Mouse (Mus musculus): ENCODE results near the gene Acr.

The Acr gene

GRCm38 (mm10) chr15:89568114-89568513 lies at the start of gene Acr:
Gene Acr, plus strand, starts transcription at chr15:89568326.
- no peak for ATAC-seq (ENCODE audit: insufficient number of reproducible peaks, low FRiP score, low TSS enrichment)

- ATAC-seq (ENCODE audit: insufficient number of reproducible peaks, low FRiP score, low TSS enrichment) = peak; percentile 39; the same call in 1 of the 2 replicates
Measured at GRCm38 (mm10) chr15:89521951-89522350, 46.2 kb upstream of the Acr start.

DNA sequence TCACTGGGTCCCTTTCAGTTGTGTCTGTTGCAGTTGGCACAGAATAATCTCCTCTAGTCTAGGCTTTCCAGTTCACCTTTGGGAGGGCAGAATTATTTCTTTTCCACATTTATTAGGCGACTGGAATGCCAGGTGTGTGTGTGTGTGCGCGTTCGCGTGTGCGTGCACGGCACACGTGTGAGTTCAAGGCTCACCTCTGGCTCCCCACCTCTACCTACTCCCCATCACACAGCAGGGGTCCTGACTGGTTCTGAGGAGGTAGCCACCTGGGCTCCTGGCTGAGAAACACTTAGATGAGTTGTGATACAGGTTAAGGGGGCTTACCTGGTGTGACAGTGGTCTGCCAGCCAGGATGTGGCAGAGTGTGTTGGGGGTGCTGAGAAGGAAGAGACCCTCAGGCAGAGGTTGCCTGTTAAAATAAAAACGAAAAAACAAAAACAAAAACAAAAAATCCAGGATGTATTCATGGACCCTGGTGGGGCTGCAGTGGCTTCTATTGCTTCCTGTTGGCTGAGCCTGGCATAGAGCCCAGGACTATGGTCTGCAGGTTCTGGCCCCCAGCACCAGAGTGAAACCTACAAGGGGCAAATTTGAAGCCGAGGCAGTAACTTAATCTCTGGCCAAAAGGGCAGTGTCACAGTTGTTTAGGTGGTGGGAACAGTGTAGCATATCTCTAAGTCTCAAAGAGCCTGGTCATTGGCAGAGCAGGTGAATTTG lies 45.4 kb upstream of the Acr start:
- no peak for ATAC-seq (ENCODE audit: insufficient number of reproducible peaks, low FRiP score, low TSS enrichment)

DNA sequence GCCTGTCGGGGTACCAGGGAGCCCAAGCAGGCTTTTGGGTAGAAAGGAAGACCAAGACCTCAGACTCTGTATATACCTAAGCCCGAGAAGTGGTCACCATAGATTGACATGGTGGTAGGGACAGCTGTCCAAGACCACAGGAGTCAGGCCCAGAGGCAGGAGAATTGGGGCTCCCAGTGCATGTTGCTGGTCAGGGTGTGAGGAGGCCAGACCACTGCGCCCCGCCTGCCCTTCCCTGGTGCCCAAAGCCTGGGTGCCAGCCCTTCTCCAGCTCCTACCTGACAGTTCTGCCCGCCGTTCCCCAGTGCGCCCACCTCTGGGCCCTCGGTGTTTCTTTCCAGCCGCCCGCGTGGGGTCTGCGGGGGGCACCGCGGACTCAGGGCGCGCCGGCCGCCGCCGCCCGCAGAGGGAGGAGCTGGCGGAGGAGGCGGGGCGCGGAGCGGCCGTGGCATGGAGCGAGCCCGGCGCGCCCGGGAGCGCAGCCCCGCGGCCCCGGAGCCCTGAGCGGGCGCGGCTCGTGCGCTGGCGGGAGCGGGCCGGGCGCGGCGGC lies 44.8 kb upstream of the Acr start:
- 0 out of 2 replicates have a peak, but pooled peaks have one; percentile 10 for ATAC-seq (ENCODE audit: insufficient number of reproducible peaks, low FRiP score, low TSS enrichment)

DNA sequence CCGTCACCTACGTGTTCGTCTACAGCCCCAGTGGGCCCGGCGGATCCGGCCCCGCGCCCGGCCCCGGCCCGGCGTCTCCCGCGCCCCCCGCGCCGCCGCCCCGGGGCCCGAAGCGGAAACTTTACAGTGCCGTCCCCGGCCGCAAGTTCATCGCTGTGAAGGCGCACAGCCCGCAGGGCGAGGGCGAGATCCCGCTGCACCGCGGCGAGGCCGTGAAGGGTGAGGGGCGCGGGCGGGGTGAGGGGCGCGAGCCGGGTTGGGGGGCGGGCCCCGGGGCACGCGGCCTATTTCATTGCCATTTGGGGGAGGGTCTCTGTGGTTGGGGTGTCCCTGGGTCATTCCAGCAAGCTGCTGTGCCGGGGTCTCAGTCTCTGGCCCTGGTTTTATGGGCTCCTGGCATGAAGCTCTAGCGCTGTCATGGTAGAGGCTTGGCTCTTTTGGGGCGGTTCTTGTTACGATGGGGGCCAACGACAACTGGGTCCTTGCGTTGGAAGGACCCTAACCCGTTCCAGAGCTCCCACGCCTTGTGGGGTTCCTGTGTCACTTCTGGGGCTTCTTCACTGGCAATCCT lies 44.0 kb upstream of the Acr start:
- ATAC-seq (ENCODE audit: insufficient number of reproducible peaks, low FRiP score, low TSS enrichment) = no peak

DNA sequence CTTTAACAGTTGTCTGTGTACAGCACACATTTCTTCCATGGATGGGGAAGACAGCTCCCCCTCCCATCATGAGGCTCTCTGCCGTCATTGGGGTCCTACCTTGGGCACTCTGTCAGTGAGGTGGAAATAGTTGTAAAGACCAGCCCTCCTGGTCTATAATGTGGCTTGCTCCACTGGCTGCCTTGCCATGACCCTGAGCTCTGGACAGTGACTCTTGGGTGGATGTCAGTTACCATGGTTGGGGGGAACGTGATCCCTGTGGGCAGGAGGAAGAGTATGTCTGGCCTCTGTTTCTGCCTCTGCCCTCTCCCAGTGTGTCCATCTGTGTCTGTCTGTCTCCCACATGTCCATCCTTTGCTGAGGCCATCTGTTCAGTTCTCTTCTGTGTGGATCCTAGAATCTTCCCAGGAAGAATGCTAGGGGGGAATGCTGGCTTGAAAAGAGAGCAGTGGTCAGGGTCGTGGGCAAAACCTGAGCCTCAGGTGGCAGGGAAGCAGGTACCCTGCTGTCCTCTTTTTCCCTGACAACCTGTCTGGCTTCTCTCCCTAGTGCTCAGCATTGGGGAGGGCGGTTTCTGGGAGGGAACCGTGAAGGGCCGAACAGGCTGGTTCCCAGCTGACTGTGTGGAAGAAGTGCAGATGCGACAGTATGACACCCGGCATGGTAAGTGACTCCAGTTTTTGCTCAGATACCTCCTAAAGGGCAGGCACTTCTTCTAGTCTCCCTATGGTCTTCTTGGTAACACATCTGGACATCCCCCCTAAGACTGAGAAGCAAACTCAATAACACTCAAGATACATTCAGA lies 43.3 kb upstream of the Acr start:
- ATAC-seq (ENCODE audit: insufficient number of reproducible peaks, low FRiP score, low TSS enrichment) = 0 out of 2 replicates have a peak, but pooled peaks have one; percentile 11

DNA sequence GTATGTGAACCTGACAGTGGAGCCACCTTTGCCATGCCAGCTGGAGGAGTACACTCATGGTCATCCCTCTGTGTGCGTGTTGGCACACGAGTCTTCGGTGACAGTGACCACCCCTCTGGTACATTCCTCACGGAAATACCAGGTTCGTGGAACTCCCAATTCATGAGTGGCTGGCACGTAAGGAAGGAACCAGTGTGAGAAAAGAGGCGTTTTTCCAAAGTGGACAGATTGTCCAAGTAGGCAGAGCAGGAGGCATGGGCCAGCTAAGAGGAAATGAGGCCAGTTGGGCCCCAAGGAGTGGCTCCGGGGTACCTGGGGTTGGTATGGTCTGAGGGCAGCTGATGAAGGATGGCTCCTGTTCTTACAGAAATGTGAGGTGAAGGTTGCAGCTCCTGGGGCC lies 42.7 kb upstream of the Acr start:
- peak; percentile 66 for ATAC-seq (ENCODE audit: insufficient number of reproducible peaks, low FRiP score, low TSS enrichment)

GRCm38 (mm10) chr15:89525896-89526295 lies 42.2 kb upstream of the Acr start:
- no peak for ATAC-seq (ENCODE audit: insufficient number of reproducible peaks, low FRiP score, low TSS enrichment)

GRCm38 (mm10) chr15:89526776-89527325 lies 41.3 kb upstream of the Acr start:
- ATAC-seq (ENCODE audit: insufficient number of reproducible peaks, low FRiP score, low TSS enrichment) = no peak

DNA sequence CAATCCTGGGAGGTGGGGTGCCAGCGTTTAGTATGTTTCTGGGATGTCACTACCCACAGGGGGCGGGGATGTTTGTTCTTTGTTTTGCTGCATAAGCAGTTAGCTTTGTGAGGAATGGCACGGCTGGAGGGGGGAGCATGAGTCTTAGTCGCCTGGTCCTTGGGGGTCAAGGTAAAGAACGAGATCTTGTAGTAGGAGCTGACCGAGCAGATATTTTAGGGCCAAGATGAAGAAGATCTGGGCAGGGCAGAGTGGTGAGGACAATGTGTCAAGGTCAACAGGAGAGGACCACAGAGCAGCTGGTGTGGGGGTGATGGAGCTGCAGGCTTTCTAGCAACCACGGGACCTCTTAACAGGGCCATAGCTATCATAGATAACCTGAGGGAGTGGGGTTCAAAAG lies 40.7 kb upstream of the Acr start:
- ATAC-seq (ENCODE audit: insufficient number of reproducible peaks, low FRiP score, low TSS enrichment) = no peak

GRCm38 (mm10) chr15:89528201-89528850 lies 39.8 kb upstream of the Acr start:
- ATAC-seq (ENCODE audit: insufficient number of reproducible peaks, low FRiP score, low TSS enrichment) = no peak

DNA sequence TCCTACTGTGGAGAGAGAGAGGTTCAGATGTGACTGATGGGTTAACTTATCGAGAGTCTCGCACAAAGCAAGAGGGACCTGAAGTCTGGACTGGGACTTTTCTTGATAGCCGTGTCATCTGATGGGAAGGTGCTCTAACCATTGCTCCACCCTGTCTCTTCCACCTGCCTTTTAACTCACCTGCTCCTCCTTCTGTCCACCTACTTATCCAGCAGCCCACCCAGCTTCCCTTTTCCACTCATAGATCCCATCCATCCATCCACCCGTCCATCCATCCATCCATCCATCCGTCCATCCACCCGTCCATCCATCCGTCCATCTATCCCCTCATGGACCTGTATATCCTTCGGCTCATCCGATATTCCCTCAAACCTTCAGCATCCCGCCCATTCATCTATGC lies 39.2 kb upstream of the Acr start:
- no peak for ATAC-seq (ENCODE audit: insufficient number of reproducible peaks, low FRiP score, low TSS enrichment)

DNA sequence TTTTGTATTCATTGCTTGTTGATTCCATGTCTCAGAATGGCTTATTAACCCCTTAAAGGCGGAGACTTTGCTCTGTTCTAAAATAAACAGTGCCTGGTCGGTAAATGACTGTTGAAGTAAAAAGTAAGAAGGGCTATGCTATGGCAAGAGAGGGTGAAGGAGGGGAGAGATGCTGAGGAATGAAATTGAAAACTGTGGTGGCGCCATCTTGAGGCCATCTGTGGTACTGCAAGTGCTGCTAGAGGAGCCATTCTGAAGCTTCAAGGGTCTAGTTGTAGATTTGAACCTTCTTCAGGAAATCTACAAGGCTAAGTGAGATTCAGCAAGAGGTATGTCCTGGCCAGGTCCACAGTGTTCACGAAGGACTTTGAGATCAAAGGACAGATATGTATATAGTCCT lies 37.8 kb upstream of the Acr start:
- no peak for ATAC-seq (ENCODE audit: insufficient number of reproducible peaks, low FRiP score, low TSS enrichment)

DNA sequence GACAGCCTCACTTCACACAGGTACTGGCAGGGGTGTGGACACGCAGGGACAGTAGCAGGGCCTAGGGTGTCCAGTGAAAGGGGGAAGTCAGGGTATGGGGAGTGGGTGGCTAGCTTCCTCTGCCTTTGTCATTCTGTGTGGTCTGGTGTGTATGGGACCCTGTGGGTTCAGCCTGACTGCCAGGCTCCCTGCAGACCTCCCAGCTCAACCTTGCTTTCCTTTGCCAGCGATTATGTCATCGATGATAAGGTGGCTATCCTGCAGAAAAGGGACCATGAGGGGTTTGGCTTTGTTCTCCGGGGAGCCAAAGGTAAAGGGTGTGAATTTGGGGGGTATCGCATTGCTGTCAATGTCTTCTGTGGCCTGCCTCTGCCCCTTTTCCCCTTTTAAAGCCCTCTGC lies 36.7 kb upstream of the Acr start:
- no peak for ATAC-seq (ENCODE audit: insufficient number of reproducible peaks, low FRiP score, low TSS enrichment)

GRCm38 (mm10) chr15:89532026-89532923 lies 35.9 kb upstream of the Acr start:
- 0 out of 2 replicates have a peak, but pooled peaks have one; percentile 7 for ATAC-seq (ENCODE audit: insufficient number of reproducible peaks, low FRiP score, low TSS enrichment)

DNA sequence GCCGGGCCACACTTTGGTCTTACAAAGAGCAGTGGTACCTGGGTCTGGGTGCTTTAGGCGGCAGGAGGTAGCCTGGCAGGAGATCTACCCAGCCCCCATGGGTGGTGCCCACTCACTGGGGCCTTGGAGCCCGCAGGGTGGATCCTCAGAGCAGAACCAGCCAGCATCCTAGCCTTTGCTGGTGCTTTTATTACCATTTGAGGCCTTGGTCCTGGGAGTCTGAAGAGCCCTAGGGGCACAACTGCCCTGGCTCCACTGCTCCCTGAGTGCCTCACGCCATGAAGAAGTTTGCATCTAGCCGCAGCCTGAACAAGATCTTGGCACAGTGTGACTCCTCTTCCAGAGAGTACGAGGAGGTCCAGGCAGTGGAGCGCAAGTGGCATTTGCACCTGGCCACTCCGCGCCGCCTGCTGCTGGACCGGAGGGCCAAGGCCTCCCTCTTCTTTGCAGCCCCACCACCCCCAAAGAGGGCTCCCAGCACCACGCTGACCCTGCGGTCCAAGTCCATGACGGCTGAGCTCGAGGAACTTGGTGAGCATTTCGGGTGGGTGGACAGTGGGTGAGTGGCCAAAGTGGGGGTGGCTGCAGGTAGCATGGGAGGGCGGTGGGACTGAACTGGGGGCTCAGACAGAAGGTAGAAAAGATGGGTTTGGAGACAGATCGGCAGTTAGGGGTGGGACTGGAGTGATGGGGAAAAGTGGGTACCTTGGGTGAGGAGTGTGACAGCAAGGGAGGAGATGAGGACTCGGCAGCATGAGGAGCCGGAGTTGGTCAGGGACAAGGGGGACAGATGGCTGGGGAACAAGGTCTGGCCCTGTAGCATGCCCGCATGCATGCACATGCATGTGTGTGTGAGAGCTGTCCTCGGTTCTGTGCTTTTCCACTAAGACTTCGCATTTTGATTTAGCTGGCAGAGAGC lies 34.9 kb upstream of the Acr start:
- ATAC-seq (ENCODE audit: insufficient number of reproducible peaks, low FRiP score, low TSS enrichment) = 0 out of 2 replicates have a peak, but pooled peaks have one; percentile 8

DNA sequence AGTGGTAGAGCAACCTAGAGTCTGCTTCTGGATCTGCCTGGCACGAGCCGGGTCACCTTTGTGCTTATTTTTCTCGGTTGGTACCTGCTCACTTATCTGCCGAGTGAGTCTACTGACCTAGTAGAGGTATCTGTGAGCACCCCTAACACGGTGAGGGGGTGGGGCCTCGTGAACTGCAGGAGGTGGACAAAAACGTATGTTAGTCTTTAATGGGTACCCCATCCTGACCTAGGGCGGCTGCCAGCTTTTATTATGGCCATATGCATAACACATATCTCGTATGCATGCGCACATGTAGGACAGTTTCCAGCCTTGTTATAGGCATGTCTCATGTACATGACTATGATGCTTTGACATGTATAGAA lies 34.3 kb upstream of the Acr start:
- ATAC-seq (ENCODE audit: insufficient number of reproducible peaks, low FRiP score, low TSS enrichment) = no peak

- ATAC-seq (ENCODE audit: insufficient number of reproducible peaks, low FRiP score, low TSS enrichment) = peak; percentile 26; the same call in 1 of the 2 replicates
Measured at GRCm38 (mm10) chr15:89544171-89544570, 24.0 kb upstream of the Acr start.
